Mouse (Mus musculus) olfactory bulb, adult 2 months (tissue): ENCODE measurements around the gene Tfap2c.

Experiments
- CTCF ChIP-seq: fragments of 200-500 bp; IDR thresholded peaks from 2 replicates; pipeline ENCODE4 v1.5.1; 2012; ENCODE audit warnings: low read depth, mild to moderate bottlenecking, low read length, moderate library complexity; ENCODE audit not compliant: insufficient read depth
- POLR2A ChIP-seq: fragments of 200-500 bp; IDR thresholded peaks from 2 replicates; pipeline ENCODE4 v1.6.1; 2012; ENCODE audit warnings: mild to moderate bottlenecking, low read depth, low read length, moderate library complexity; ENCODE audit not compliant: insufficient read depth

GRCm38 (mm10) chr2:172546551-172546950 lies 2.8 kb upstream of the Tfap2c start:
- no peak for TF ChIP-seq POLR2A
- no peak for TF ChIP-seq CTCF
